Mouse (Mus musculus) limb, embryonic 15.5 days (tissue): ENCODE measurements around the gene Trim63. TPM values are rescaled to one million over a fixed set of nuclear protein-coding genes. Genes with fewer than 3 reads are reported as not detected.
A peak's percentile ranks its signal among the peaks of the same experiment; 100 is the strongest.

ENCODE experiments used
- ATAC-seq: fragments of 200-750 bp; cut with Nextera tagmentation; 2 replicates; pipeline ENCODE4 v1.8.0; 2017; ENCODE audit warnings: low read depth, moderate TSS enrichment; ENCODE audit not compliant: insufficient number of reproducible peaks, low FRiP score, low TSS enrichment
- H3K27ac ChIP-seq: fragments of 300-500 bp; sonication (generic); 2 replicates; pipeline ENCODE4 v1.5.1; 2015; ENCODE audit warnings: moderate library complexity, mild to moderate bottlenecking, inconsistent platforms
- H3K27me3 ChIP-seq: fragments of 300-500 bp; sonication (generic); 2 replicates; pipeline ENCODE4 v1.6.1; 2015; ENCODE audit warnings: inconsistent platforms
- H3K36me3 ChIP-seq: fragments of 300-500 bp; sonication (generic); 2 replicates; pipeline ENCODE4 v1.6.1; 2015; ENCODE audit warnings: inconsistent platforms
- H3K4me1 ChIP-seq: fragments of 300-500 bp; sonication (generic); 2 replicates; pipeline ENCODE4 v1.6.1; 2015; ENCODE audit warnings: inconsistent platforms
- H3K4me2 ChIP-seq: fragments of 300-500 bp; sonication (generic); 2 replicates; pipeline ENCODE4 v1.6.1; 2015; ENCODE audit warnings: mild to moderate bottlenecking, inconsistent platforms
- H3K4me3 ChIP-seq: fragments of 300-500 bp; sonication (generic); 2 replicates; pipeline ENCODE4 v1.5.1; 2015; ENCODE audit warnings: mild to moderate bottlenecking, inconsistent platforms
- H3K9ac ChIP-seq: fragments of 300-500 bp; sonication (generic); 2 replicates; pipeline ENCODE4 v1.6.1; 2015; ENCODE audit warnings: inconsistent platforms
- H3K9me3 ChIP-seq: fragments of 300-500 bp; sonication (generic); 2 replicates; pipeline ENCODE4 v1.6.1; 2016; ENCODE audit warnings: inconsistent platforms
- WGBS: fragments of 180-500 bp; shearing (Covaris S2); methylation state at CpG from one replicate; pipeline ENCODE4 v1.1.7; 2015; 5-methylcytosine and 5-hydroxymethylcytosine counted together
- polyA plus RNA-seq: library from polyadenylated mRNA; unstranded; fragments of >200 nt; fragmentation: Nextera tagmentation; extraction: Ambion mirVana; gene quantifications from 2 replicates; pipeline ENCODE4 v1.2.1, GENCODE M21; 2015

The Trim63 gene
- polyA plus RNA-seq, 1 experiment from 2014 or later = 3.2 TPM

GRCm38 (mm10) chr4:134348078-134348477, 33.2 kb downstream of the Trim63 start:
- WGBS = 71% methylated on average over 11 of the region's 11 CpGs
- H3K36me3 ChIP-seq = no peaks in the 10 kb centered on the region
- no peak for ATAC-seq
- H3K27ac ChIP-seq = no peak overlapping the region
- peaks cover 28% of the 10 kb centered on the region for H3K4me1 ChIP-seq
- H3K27me3 ChIP-seq = peaks cover 28% of the 10 kb centered on the region
- H3K4me3 ChIP-seq = no peak overlapping the region
- H3K4me2 ChIP-seq = no peak overlapping the region
- no peaks in the 10 kb centered on the region for H3K9me3 ChIP-seq
- H3K9ac ChIP-seq = no peak overlapping the region

- no peak for ATAC-seq
- H3K36me3 ChIP-seq = no peaks in the 10 kb centered on the region
- no peak overlapping the region for H3K27ac ChIP-seq
- H3K9me3 ChIP-seq = no peaks in the 10 kb centered on the region
- H3K4me3 ChIP-seq = no peak overlapping the region
- no peak overlapping the region for H3K4me2 ChIP-seq
- peaks cover 23% of the 10 kb centered on the region for H3K4me1 ChIP-seq
- no peak overlapping the region for H3K9ac ChIP-seq
- peaks cover 24% of the 10 kb centered on the region for H3K27me3 ChIP-seq
- 61% methylated on average over 5 of the region's 5 CpGs for WGBS
Observed at GRCm38 (mm10) chr4:134348545-134348944, 33.6 kb downstream of the Trim63 start.

GRCm38 (mm10) chr4:134349829-134350228, 34.9 kb downstream of the Trim63 start:
- H3K36me3 ChIP-seq = no peaks in the 10 kb centered on the region

GRCm38 (mm10) chr4:134350641-134351040, 35.7 kb downstream of the Trim63 start:
- no peak overlapping the region for H3K9ac ChIP-seq
- H3K27me3 ChIP-seq = peaks cover 9% of the 10 kb centered on the region
- H3K9me3 ChIP-seq = no peaks in the 10 kb centered on the region
- 79% methylated on average over 6 of the region's 6 CpGs for WGBS
- no peak for ATAC-seq
- no peak overlapping the region for H3K4me2 ChIP-seq
- H3K4me3 ChIP-seq = no peak overlapping the region
- H3K4me1 ChIP-seq = peaks cover 21% of the 10 kb centered on the region
- no peaks in the 10 kb centered on the region for H3K36me3 ChIP-seq
- no peak overlapping the region for H3K27ac ChIP-seq

More at GRCm38 (mm10) chr4:134349829-134350228, 34.9 kb downstream of the Trim63 start:
- Histone ChIP-seq H3K4me1 (peaks cover 18% of the 10 kb centered on the region), H3K4me2 (no peak overlapping the region), H3K9ac (no peak overlapping the region), H3K4me3 (no peak overlapping the region), H3K27me3 (peaks cover 14% of the 10 kb centered on the region), H3K27ac (no peak overlapping the region), H3K9me3 (no peaks in the 10 kb centered on the region)
- ATAC-seq = no peak
- WGBS = 89% methylated on average over 7 of the region's 7 CpGs

- Histone ChIP-seq H3K9me3 (no peaks in the 10 kb centered on the region), H3K4me1 (peaks cover 30% of the 10 kb centered on the region), H3K9ac (no peak overlapping the region), H3K27ac (no peak overlapping the region), H3K4me3 (no peak overlapping the region), H3K4me2 (no peak overlapping the region), H3K36me3 (no peaks in the 10 kb centered on the region), H3K27me3 (peaks cover 5% of the 10 kb centered on the region)
- 49% methylated on average over 18 of the region's 18 CpGs for WGBS
- ATAC-seq = no peak
Observed at GRCm38 (mm10) chr4:134351329-134352260, 36.7 kb downstream of the Trim63 start.

DNA sequence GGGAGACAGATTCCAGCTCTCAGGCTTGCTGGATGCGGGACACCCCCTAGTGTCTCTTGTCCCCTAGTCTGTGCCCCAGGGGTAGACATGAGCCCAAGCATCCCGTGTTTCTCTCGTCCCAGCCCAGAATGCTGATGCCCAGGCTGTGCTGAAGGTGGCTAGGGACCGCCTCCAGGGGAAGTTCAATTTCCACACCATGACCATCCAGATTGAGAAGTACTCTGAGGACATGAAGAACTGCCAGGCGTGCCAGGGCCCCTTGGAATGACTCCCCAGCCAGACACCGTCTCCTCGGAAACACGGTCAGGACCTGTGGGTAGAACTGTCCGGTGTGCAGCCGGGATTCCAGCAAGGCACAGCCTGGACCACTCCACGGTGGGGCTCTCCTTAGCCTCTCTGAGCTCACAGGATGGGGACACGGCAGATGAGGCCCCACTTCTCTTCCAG, 37.4 kb downstream of the Trim63 start:
- WGBS = 75% methylated on average over 12 of the region's 12 CpGs
- no peak for ATAC-seq

GRCm38 (mm10) chr4:134352929-134353328, 38.0 kb downstream of the Trim63 start:
- Histone ChIP-seq H3K36me3 (no peaks in the 10 kb centered on the region), H3K4me2 (no peak overlapping the region), H3K27me3 (peaks cover 3% of the 10 kb centered on the region; the same call in 1 of the 2 replicates), H3K4me1 (peaks cover 39% of the 10 kb centered on the region), H3K4me3 (no peak overlapping the region), H3K27ac (no peak overlapping the region), H3K9me3 (no peaks in the 10 kb centered on the region), H3K9ac (no peak overlapping the region)
- WGBS = 80% methylated on average over 7 of the region's 7 CpGs
- ATAC-seq = no peak

More for the DNA sequence above, 37.4 kb downstream of the Trim63 start:
- Histone ChIP-seq H3K27ac (no peak overlapping the region), H3K9ac (no peak overlapping the region), H3K4me1 (peaks cover 35% of the 10 kb centered on the region), H3K36me3 (no peaks in the 10 kb centered on the region), H3K4me3 (no peak overlapping the region), H3K9me3 (no peaks in the 10 kb centered on the region), H3K27me3 (peaks cover 4% of the 10 kb centered on the region), H3K4me2 (no peak overlapping the region)

GRCm38 (mm10) chr4:134353527-134354409, 38.8 kb downstream of the Trim63 start:
- 65% methylated on average over 5 of the region's 5 CpGs for WGBS

GRCm38 (mm10) chr4:134355841-134356452, 41.0 kb downstream of the Trim63 start:
- H3K27me3 ChIP-seq = peaks cover 3% of the 10 kb centered on the region; the same call in 1 of the 2 replicates
- 0 out of 2 replicates have a peak, but pooled peaks have one; percentile 3 for ATAC-seq
- peaks cover 35% of the 10 kb centered on the region for H3K4me1 ChIP-seq
- no peaks in the 10 kb centered on the region for H3K9me3 ChIP-seq
- WGBS = 28% methylated on average over 16 of the region's 16 CpGs
- no peaks in the 10 kb centered on the region for H3K36me3 ChIP-seq
- 0 out of 2 replicates have a peak overlapping the region, but pooled peaks have one; percentile 27 for H3K27ac ChIP-seq
- H3K4me3 ChIP-seq = no peak overlapping the region
- no peak overlapping the region for H3K4me2 ChIP-seq
- H3K9ac ChIP-seq = no peak overlapping the region

More at GRCm38 (mm10) chr4:134353527-134354409, 38.8 kb downstream of the Trim63 start:
- H3K4me3 ChIP-seq = no peak overlapping the region
- no peak overlapping the region for H3K9ac ChIP-seq
- H3K27ac ChIP-seq = no peak overlapping the region
- H3K4me1 ChIP-seq = peaks cover 35% of the 10 kb centered on the region
- no peak for ATAC-seq
- peaks cover 3% of the 10 kb centered on the region; the same call in 1 of the 2 replicates for H3K27me3 ChIP-seq
- H3K9me3 ChIP-seq = no peaks in the 10 kb centered on the region
- no peak overlapping the region for H3K4me2 ChIP-seq
- H3K36me3 ChIP-seq = no peaks in the 10 kb centered on the region

DNA sequence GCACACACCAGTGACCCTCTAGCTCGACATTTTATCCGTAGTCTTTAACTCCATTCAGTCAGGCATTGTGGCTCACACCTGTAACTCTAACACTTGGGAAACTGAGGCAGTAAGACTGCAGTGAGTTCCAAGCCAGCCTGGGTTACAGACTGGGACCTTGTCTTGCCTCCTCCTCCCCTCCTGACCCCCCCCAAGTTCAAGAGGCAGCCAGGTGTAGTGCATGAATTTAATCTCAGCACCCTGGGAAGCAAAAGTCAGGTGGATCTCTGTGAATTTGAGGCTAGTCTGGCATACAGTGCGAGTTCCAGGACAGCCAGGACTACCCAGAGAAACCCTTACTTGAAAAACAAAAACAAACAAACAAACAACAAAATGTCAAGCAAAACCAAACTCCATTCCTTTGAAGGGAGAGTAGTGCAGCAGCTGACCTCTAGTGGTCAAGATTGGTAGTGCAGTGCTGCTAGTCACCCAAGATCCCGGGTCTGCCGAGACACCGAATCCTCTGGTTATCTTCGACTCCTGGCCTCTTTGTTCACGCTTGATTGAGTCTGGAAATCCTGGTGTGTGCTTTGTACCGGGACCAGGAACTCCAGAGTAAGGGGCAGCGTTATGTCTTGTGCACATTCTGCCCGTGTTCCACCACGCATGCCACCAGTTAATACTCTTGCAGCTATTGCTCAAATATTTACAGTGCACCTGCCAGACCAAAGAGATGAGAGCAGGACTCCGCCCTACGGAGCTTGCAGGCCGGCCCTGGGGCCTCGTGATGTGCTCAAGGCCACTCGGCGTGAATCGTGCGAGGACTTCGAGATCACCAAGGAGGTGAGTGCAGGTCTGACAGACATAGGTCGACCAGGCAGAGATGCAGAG, 41.9 kb downstream of the Trim63 start:
- H3K27me3 ChIP-seq = peaks cover 3% of the 10 kb centered on the region; the same call in 1 of the 2 replicates
- no peaks in the 10 kb centered on the region for H3K36me3 ChIP-seq
- no peak for ATAC-seq
- peaks cover 26% of the 10 kb centered on the region for H3K4me1 ChIP-seq
- 19% methylated on average over 22 of the region's 22 CpGs for WGBS
- H3K27ac ChIP-seq = no peak overlapping the region
- H3K4me3 ChIP-seq = no peak overlapping the region
- H3K4me2 ChIP-seq = no peak overlapping the region
- no peaks in the 10 kb centered on the region for H3K9me3 ChIP-seq
- no peak overlapping the region for H3K9ac ChIP-seq

- Histone ChIP-seq H3K9me3 (no peaks in the 10 kb centered on the region), H3K27ac (no peak overlapping the region), H3K27me3 (peaks cover 3% of the 10 kb centered on the region; the same call in 1 of the 2 replicates), H3K4me3 (no peak overlapping the region), H3K36me3 (no peaks in the 10 kb centered on the region), H3K4me2 (no peak overlapping the region), H3K9ac (no peak overlapping the region), H3K4me1 (peaks cover 21% of the 10 kb centered on the region)
- WGBS = 40% methylated on average over 17 of the region's 17 CpGs
- no peak for ATAC-seq
Observed at GRCm38 (mm10) chr4:134357461-134357771, 42.5 kb downstream of the Trim63 start.
